Mouse (Mus musculus) brain, embryonic 14.5 days (tissue): ENCODE data around the gene Rpp25l. TPM values are rescaled to one million over a fixed set of nuclear protein-coding genes. Genes with fewer than 3 reads are reported as not detected.
A peak's percentile ranks its signal among the peaks of the same experiment; 100 is the strongest.
"Not testable (repeated sequence)": the region's sequence is repeated elsewhere in the genome, so short reads cannot be mapped to it uniquely, and the experiment has no call there.

ENCODE experiments used
- DNase-seq: peaks from one replicate; pipeline ENCODE4 v3.0.0-alpha.2; 2011; ENCODE audit warnings: low read depth
- CTCF ChIP-seq: fragments of 200-500 bp; IDR thresholded peaks from 2 replicates; pipeline ENCODE4 v1.5.1; 2012; ENCODE audit warnings: inconsistent platforms, mild to moderate bottlenecking, moderate library complexity, borderline replicate concordance; ENCODE audit not compliant: insufficient read depth, insufficient read length; ENCODE audit errors: extremely low read depth
- POLR2A ChIP-seq: fragments of 200-500 bp; IDR thresholded peaks from 2 replicates; pipeline ENCODE4 v1.6.1; 2012; ENCODE audit warnings: mild to moderate bottlenecking, inconsistent platforms, borderline replicate concordance; ENCODE audit not compliant: poor library complexity, insufficient read depth, insufficient read length, severe bottlenecking; ENCODE audit errors: extremely low read depth
- polyA plus RNA-seq: library from polyadenylated mRNA; depleted of rRNA; stranded (reverse); fragments of >200 nt; gene quantifications from 2 replicates; pipeline ENCODE4 v1.2.3, GENCODE M21; 2012

Rpp25l gene
- polyA plus RNA-seq, 1 experiment: 53.9 TPM

DNA sequence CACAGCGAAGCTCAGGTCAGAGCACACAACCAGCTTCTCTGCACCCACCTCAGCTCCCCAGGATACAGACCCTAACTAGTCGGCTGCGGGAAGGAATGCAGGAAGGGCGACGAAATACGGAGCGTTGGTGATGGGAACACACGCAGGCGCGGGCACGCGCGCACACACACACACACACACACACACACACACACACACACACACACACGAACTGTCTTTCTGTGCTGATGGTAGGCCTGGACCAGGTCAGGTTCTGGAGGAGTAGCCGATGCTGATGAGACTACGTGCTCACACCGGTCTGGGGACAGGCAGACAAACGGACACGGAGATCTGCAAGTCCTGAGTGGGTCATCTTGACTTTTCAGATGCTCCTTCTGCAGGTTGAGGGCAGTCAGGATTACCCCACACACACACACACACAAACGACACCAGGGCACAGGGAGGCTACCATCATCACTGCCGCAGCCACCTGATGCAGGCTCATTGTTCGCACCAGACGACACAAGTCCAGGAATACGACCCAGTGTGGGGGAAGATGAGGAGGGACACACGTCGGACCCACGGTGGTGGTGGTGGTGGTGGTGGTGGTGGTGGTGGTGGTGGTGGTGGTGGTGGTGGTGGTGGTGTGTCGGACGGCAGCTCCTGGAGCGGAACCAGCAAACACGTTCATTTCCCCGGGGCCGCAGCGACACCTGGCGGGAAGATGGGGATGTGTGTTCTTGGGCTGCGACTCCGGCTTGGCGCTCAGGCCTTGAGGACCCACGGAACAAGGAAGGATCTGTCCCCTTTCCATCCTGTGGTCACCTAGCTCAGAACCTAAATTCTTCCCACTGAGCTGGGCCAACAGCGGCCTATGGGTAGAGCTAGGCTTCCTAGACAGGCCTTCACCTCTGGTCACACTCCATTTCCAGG, 16.1 kb downstream of the Rpp25l start, which contains the start of gene Cntfr:
TSS of gene Cntfr (minus strand) at position 160 of the 912 bp plus-strand sequence.
- peak; percentile 69 for TF ChIP-seq CTCF
- peak; percentile 88 for DNase-seq

GRCm38 (mm10) chr4:41696452-41696851, 16.9 kb downstream of the Rpp25l start:
- DNase-seq: not testable (repeated sequence)

- not testable (repeated sequence) for DNase-seq
Measured at GRCm38 (mm10) chr4:41695800-41696199, 17.5 kb downstream of the Rpp25l start.

DNA sequence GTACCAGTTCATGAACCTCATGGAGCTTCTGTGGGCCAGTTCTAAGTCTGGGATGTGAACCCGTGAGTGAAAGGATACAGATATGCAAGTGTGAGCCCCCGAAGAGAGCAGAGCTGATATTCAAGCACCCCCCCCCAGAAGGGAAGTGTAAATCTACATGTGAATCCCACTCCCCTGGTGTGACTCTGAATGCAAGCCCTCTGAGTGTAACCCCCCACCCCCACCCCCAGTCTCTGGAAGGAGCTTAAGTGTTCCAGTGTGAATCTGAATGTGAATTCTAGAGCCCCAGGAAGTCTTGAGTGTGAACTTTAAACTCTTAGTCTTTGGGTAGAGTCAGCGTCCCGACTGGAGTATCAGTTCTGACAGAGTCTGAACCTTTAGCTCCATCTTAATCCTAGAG, 19.8 kb downstream of the Rpp25l start:
- not testable (repeated sequence) for DNase-seq

- not testable (repeated sequence) for DNase-seq
Measured at GRCm38 (mm10) chr4:41690014-41690413, 23.3 kb downstream of the Rpp25l start.

GRCm38 (mm10) chr4:41688562-41688961, 24.8 kb downstream of the Rpp25l start:
- DNase-seq: peak; percentile 74

- peak; percentile 87 for DNase-seq
Measured at GRCm38 (mm10) chr4:41685882-41686492, 27.3 kb downstream of the Rpp25l start.

DNA sequence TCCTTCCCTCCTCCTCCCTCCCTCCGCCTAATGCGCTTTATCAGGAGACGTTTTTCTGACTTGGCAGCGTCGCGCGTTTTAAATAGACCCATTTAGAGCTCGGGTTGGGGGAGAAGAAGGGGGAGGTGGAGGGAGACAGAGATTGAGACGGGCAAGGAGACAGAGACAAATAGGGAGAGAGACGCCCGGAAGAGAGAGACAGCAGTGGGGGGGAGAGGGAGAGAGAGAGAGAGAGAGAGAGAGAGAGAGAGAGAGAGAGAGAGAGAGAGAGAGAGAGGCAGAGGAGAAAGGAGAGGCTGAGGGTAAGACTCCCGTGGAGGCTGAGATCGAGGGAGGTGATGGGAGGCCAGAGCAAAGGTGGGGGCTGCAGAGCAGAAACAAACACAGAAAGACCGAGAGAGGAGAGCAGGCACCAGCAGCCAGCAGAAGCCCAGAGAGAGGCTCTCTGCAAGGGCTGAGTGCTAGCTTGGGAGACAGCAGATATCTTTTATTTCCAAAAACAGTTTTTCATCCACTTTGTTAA, 28.3 kb downstream of the Rpp25l start:
- peak; percentile 82 for DNase-seq

GRCm38 (mm10) chr4:41684131-41684930, 29.0 kb downstream of the Rpp25l start:
- DNase-seq: peak; percentile 76

DNA sequence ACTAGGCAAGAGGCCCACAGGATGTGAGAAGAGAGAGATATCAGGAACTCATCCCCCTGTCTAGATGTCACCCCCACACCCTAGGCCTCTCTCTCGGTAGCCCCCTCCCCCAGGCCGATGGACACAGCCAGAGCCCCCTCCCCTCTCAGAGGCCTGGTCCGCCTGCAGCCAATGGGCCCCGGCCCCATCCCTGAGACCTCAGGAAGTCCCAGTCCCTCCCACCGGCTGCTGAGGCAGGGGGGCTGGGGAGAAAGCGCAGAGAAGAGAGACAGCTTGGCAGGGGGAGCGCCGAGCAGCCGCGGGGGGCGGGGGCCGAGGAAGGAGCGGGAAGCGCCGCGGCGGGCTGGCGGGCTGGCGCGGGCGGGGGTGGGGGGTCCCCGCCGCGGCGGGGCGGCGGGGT, 30.0 kb downstream of the Rpp25l start:
- DNase-seq: peak; percentile 75

GRCm38 (mm10) chr4:41682789-41683188, 30.5 kb downstream of the Rpp25l start:
- no peak for DNase-seq
- TF ChIP-seq POLR2A (no peak), CTCF (no peak)

DNA sequence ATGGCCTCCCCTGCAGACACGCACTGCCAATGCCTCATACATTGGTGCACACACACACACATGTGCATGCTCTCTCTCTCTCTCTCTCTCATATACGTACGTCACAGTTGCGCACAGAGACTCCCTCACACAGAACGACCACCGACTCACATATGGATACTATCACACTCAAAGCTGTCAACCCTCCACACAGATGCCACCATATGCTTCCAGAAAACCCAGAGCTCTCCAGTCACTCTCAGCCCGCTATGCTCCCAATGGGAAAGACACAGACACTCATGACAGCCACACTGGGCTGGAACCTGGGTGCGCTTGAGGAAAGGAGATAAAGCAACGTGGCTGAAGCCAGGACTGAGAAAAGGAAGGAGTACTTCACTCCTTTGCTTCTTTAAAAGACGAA, 31.4 kb downstream of the Rpp25l start:
- no peak for TF ChIP-seq POLR2A
- DNase-seq: peak; percentile 83

DNA sequence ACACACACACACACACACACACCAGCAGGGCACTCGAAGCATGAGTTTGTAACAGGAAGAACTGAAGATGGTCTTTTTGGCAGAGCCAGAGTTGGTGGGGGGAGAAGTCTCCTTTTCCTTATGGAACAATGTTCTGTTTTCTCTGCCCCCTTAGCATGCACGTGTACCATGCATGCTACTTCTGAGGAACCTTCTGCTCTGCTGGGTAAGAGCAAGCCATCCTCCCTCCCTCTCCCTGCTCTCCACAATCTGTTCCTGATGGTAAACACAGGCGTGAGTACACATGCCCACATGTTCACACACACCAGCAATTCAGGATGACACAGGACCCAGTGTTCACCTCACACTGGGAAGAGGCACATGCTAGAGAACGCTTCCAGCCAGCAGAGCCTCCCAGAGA, 32.2 kb downstream of the Rpp25l start:
- TF ChIP-seq POLR2A: no peak
- no peak for TF ChIP-seq CTCF
- DNase-seq: peak; percentile 78

- peak; percentile 60 for DNase-seq
- TF ChIP-seq CTCF (no peak), POLR2A (no peak)
Measured at GRCm38 (mm10) chr4:41679291-41679690, 34.0 kb downstream of the Rpp25l start.
